Mouse (Mus musculus) left cerebral cortex, adult 9 months (tissue): ENCODE results near the gene Agl.

ENCODE experiments used
- DNase-seq, 2 experiments: peaks; one replicate each; pipeline ENCODE4 v3.0.0; 2022; ENCODE audit warnings: low spot score in 2 of 2

Agl gene

DNA sequence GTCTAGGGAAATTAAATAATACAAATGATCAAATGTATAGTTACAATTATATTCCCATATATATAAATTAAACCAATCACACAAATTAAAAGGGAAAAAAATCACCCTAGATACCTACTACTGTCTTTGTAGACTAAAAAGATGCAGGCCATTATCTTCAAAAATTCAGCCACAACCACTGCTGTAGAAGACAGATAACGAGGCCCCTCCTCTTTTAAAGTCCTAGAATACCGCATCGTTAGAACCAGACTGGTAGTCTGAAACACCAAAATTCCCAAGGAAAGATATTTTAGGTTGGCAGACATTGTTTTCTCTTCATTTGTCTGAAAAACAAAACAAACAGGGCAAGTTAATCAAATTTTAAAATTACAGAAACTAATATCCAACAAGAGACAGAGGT is 113.7 kb downstream of the Agl start:
- DNase-seq, result no peak
